Mouse (Mus musculus): ENCODE measurements at regions not wholly inside any gene's neighbourhood (a gene's known extent, or its start where the extent isn't known, plus 50 kb on each side); places are given as distances from the start of the nearest gene placed in this dataset.

DNA sequence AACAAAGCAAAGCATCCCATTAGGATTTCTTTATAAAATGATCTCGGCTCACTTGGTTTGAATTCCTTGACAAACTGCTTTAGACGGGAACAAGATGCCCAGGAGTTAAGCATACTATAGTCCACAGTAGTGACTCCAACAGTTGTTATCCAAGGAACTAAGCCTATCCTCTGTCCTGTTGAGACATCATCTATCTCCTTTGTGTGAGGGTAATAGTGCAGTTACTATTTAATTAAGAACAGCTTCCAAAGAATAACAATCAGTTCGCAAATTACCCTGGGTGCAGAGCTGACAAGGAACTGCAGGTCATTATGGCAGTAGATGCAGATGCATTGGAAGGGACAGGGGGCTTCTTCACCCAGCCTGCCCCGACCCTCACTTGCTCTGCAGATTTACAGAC, 115.7 kb upstream of the Slc24a5 start:
- DNase-seq (ENCODE audit: low read depth, low spot score), result no peak

DNA sequence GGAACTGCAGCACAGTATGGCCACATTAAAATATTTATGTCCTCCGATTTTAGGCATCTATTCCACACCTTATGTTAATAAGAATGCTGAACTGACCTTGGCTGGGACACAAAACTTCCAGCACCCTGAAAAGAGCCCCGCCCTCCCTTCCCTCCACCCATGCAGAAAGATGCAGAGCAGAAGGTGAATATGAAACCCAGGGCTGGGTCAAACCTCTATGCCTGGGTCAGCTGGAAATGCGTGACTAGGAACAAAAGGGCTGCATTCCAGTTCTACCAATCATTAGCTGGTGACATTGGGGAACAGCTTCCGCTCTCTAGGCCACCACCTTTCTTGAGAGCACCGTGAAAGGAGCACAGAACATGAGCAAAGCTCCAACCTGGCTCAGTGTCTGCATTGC, 114.9 kb upstream of the Slc24a5 start:
- DNase-seq (ENCODE audit: low read depth, low spot score), result no peak

DNA sequence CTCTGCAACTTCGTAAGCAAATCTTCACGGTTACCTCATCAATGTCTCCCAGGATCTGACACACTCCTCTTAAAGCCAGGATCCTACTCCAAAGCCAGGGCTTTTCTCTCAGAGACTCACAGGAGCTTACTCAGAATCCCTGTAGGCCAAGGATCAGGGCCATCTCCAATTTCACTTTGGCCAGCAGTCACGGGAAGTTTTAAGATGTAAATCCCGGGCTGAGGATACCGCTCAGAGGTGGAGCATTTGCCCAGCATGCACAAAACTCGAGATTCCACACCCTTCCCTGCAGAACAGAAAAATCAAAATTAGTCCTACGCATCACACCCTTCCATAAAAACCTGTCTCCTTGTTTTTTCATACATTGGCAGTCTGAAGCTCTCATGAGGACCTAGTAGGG, 112.1 kb upstream of the Slc24a5 start:
- no peak for DNase-seq (ENCODE audit: low read depth, low spot score)

DNA sequence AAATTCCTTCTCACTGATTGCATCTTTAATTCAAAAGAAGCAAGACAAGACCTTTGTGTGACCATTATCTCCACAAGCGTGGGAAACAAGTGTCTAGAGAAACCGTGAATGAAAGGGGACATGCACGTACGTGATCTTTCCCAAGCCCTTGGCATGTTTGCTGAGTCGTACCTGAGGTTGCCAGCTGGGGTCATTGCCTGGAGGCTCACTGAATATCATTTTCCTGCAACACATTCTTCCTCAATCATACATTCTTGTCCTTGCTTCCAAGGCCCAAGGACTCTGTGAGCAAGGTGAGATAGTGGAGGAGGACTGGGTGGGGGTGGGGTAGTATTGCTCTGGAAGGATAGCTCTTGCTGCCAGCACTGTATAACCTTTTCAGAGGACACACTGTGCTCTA, 108.5 kb upstream of the Slc24a5 start:
- no peak for DNase-seq (ENCODE audit: low read depth, low spot score)

DNA sequence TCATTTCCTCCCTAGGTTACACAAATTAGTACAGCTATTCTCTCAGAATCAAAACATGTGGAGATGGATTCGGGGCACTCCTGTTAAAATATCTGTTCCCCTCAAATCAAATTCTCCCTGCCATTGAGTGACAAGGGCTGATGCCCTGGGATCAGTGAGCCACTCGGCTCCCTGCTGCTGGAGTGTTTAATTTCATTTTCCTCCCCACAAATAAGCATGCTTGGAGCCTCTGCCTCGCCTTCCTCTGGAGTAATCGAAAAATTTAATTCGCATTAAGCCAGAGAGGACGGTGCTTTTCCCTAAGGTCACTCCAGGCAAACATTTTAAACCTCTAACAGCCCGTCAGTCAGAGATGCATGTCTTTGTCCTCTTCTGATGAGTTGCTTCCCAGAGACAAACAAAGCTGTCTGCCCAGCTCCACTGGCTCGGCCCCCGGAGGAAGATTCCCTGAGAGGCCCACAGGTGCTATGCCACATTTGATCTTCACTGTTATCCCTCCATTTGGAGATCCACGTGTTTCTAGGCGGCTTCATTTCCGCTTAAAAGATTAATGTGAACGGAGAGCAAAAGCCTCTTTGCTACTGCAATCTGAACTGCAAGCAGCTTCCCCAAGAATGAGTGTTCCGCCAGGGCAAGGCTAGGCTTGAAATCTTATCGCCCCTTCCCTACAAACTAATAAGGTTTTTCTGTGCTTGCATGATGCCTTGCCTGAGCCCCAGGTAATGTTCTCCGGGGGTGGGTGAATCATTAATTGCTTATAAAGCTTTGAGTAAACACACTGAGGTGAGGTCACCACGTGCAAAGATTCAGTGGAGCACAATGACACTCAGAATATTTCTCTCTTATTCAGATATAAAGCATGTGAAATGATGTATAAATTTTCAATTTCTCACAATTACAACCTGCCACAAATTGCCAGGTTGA, 95.8 kb upstream of the Slc24a5 start:
- no peak for DNase-seq (ENCODE audit: low read depth, low spot score)

DNA sequence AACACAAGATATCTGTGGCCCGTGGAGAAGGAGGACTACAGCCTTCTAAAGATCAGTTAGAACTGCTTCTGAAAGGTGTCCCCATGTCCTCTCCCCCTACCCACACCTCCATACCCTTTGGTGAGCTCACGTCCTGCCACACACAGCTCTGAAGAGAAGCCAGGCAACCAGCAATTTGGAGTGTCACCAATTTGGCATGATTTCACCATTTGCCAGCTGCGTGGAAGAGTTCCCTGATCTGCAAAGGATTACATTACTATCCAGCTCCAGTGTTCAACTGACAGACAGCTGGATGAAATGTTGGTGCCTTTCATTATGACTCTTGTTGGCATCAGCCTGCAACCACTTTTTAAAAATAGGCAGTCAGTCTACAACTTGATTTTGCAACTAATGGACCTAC, 92.8 kb upstream of the Slc24a5 start:
- DNase-seq (ENCODE audit: low read depth, low spot score), result no peak

DNA sequence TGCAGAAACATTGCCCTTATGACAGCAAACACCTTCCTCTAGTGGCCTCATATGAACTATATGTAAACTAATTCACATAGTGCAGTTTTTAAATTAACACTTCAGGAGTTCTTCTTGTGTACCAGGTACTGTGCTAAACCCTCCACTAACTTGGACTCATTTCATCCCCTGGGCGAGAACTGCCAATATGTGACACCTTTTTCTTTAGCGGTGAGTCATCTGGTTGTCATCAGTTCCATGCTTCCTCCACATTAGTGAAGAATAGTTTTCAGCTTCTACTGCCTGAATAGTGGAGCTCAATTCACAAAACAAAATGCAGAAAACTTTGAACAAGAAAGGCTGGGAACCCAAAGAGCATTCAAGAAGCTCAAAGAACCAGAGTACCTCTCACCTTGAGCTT, 76.9 kb upstream of the Slc24a5 start:
- DNase-seq (ENCODE audit: low read depth, low spot score), result no peak

DNA sequence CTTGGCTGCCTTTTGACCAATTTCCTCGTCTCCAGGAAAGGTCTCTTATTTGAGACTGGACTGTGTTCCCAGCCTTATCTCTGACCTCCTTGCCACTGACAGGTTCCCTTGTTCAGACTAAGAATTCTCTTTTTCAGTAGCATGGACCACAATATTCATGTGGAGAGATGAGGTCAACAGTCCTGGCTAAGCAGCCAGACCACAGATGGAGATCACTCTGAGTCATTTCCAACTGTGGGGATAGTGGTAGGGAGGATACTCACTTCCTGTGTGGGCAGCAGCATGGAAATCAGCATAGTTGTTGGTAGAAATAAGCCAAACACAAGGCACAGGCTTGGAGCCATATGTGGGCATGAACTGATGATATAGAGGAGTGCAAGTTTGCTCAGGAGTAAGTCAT, 52.9 kb upstream of the Slc24a5 start:
- no peak for DNase-seq (ENCODE audit: low read depth, low spot score)

DNA sequence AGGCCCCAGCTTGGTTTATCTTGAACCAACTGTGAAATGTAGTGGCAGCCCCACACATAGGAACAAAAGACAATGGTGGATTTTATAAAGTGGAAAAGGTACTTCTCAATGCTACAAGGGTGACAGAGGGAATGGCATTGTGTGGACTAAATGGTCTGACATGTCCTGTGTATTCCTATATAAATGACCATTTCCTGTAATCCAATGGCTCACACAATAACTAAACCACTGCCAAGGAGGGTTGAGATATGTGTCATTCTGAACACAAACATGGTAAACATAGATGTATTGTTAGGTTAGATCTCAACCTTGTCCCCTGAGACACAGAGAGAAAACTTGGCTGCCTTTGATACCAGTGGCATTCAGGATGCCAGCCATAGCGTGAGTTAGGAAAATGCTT, 51.0 kb upstream of the Slc24a5 start:
- DNase-seq (ENCODE audit: low read depth, low spot score), result no peak
